Mouse (Mus musculus): Measurements from ENCODE around the gene Cdc7.

The Cdc7 gene

DNA sequence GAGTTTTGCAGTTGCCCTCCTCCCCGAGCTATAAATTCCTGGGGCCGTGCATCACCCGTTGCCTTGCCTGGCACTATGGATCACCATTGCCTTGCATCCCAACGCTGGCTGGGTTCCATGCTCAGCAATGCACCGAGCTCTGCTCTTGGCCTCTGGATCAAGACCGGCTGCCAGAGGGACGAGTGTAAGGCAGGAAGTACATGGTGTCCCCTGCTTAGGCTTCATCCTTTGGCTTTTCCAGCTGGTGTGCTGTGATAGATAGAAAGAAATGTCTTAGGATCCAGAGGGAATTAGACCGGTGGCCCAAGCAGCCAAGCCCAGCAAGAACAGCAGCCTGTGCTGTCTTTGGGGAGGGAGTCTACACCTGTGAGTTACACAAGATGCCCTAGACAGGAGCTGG lies 61.7 kb downstream of the Cdc7 start:
- no peak for DNase-seq

DNA sequence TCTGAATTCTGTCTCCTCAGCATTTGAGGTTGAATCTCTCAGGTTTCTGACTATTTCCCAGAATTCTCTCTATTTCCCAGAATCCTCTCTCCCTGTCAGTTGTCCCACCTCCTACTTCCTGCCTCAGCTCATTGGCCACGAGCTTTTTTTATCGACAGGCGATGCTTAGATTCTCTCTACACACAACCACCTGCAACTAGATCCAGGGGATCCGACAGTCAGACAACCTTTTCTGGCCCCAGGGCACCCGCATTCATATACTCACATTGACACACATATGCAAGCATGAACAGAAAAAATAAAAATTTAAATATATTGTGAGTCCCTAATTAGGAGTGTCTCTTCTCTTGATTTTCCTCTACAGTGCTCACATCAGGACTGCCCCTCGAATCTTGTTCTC lies 63.5 kb downstream of the Cdc7 start:
- no peak for DNase-seq

DNA sequence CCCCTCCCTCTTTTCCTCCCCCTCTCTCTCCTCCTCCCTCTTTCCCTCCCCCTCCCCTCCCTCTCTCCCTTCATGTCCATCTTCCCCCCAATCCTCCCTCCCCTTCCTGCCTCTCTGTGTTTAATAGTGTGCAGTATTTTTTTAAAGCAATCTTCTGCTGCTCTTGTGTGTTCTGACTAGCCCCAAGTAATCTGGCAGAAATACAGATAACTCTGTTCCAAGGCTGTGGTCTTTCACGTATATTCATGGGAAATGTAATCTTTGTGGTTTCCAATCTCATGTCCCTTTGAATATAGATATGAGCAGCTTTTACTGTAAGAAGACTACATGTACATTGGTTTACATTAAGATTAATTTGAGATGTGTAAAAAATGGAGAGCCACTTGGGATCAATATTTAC lies 64.4 kb downstream of the Cdc7 start:
- no peak for DNase-seq

DNA sequence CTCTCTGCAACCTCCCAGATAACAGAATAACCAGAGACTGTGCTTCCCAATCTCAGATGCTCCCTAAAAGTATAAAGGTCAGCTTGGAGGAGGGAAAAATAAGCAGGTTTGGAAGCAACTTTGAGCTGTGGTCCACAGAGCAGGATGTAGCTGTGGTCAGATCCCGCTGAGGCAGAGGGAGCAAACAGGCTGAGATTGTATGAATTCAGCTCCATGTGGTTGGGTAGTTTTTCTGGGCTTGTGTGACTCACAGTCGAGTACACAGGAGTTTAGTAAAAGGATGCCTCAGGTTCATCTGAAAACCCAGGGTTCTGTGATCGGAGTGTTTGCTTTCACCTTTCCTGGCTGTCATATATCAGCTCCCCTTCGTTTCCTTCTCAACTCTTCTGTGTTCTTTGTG lies 65.7 kb downstream of the Cdc7 start:
- no peak for DNase-seq

DNA sequence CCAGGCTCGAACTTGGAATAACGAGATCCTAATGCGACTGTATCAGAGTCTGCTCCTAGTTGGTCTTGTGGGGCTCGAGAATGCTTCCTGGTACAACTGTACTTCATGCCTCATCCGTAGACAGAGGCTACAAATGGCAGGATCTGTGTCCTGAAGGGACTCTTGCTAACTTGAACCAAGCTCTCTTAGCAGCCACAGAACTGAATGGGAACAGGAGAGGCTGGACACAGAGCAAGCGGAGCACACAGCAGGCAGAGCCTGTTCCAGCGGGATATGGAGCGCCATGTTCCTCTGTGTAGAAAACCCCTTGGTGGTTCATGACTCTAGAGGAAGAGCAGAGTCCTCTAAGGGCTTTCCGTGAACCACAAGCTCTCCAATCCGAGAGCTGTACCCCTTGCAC lies 66.7 kb downstream of the Cdc7 start:
- DNase-seq: no peak

Measured in cerebellum, adult 8-10 months (tissue).